Mouse (Mus musculus): ENCODE measurements around the gene Bri3. TPM values are rescaled to one million over a fixed set of nuclear protein-coding genes. Genes with fewer than 3 reads are reported as not detected.

Bri3 gene
- total RNA-seq, 2 experiments from 2014 or later: 114 to 130 TPM

DNA sequence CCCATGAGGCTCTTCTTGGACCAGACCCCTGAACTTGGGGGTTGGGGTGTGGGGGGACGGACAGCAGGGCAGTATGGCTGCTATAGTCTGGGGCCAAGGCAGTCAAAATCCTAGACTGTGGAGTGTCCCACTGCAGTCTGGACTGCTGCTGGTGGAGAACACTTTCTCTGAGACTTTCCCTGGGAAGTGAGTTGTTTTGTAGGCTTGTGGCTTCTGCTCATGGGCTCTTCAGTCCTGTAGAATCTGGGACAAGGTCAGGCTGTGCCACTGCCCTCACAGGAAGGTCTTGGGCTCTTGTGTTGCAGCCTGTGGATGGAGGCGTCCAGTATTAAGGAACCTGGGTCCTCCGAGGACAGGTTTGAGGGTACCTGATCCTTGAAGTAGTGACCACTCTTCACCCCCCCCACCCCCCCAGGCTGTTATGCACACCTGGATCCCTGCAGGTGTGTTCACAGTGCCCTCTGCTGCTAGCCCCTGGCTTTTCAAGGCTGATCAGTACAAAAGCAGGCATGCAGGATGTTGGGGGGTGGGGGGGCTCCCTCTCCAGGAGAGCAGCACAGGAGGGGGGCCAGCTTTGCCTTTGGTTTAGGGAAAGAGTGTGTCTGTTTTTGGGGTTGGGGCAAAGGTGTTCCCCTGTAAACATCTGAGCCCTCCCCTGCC is 13.3 kb downstream of the Bri3 start:
- DNase-seq (ENCODE audit: low spot score): no peak
- intact Hi-C loops (cut with DNase I): no loop called here

DNA sequence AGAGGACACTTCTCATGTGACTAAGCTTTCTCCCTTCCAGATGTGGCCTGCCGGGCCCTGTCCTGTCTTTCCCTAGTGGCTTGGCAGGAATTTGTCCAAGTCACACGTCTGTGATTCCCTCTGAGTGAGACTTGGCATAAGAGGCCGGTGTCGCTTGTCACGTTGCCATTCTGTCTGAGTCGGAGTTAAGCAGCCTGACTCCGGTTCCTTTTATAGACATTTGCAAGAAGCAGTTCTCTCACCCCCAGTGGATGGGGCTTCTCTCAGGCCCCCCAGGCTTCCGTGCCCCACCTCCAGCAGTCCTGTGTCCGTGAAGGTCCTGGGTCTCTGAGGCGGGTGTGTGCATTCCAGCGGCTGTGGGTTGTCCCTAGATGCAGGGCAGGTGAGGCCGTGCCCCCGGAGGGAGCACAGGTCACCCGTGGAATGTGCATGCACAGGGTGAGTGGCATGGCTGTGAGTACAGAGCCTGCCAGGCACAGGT is 13.9 kb downstream of the Bri3 start:
- intact Hi-C loops (cut with DNase I): no loop called here

DNA sequence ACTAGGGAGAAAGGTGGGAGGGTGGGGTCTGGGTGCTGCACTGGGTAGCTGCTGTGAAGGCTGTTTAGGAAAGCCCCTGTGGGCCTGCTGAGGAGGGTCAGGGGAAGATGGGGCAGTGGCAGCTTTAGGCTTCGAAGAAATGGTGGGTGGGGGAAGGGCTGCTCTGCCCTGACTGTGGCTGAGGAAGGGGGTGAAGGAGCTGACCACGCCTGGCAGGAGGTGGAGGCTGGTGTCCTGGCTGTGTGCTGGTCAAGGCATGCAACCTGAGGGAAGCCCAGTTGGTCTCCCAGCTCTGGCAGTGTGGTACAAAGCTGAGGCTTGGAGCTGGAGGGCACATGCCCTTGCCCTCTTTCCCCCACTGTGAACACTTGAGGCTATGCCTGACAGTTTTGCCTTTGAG is 14.4 kb downstream of the Bri3 start:
- intact Hi-C loops (cut with DNase I): no loop called here
- no peak for DNase-seq (ENCODE audit: low spot score)

More for the DNA sequence above, 13.9 kb downstream of the Bri3 start:
- peak; percentile 65 for DNase-seq (ENCODE audit: low spot score)

DNA sequence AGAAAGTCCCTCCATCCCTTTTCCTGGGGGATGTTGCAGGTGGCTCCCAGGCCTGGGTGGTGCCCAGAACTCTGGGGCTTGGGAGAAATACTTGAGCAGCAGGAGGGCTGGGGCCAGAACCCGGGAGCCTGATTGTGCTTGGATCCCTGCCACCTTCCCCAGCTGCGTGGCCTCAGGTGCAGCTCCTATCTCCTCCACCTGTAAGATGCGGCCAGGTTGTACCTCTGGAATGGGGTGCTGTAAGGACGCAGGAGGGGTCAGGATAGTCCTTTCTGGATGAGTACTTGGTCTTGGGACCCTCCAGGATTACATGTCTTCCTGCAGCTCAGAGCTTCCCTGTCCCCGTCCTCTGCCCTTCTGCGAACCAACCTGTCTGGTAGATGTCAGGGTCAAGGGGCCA is 15.0 kb downstream of the Bri3 start:
- intact Hi-C loops (cut with DNase I): no loop called here
- DNase-seq (ENCODE audit: low spot score): no peak

DNA sequence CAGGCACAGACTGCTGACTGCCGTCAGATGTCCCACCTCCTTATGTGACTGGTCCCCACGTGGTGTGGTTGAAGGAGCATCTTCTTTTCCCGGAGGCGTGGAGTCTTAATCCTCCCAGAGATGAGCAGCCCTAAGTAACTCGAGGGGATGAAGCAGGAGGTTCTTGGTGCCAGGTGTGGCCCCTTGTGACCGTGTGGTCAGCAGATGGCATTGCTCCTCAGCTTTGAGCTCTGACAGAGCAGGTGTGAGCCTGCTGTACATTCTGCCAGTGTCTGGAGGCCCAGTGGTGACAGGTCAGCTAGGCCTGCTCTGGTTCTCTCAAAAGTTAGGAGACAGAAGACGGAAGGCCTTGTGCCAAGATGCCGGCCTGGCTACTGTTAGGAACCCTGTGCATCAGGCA is 16.2 kb downstream of the Bri3 start:
- DNase-seq (ENCODE audit: low spot score): no peak
- intact Hi-C loops (cut with DNase I): no loop called here

DNA sequence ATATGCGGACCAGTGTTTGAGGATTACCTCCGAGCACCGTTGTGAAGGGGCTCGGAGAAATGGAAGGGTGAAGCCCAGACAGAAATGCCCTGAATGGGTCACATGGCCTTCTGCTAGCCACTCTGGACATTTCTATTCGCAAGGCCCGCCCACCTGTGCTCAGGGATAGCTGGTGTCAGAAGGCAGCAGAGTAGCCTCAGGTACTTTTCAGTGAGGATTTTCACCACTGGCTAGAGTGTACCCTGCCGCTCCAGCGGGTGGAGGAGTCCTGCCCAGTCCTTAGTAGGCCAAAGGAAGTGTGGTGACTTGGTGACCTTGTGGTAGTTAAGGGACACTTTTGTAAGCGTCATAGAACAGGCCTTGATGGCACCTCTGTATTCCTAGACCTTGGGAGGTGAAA is 17.1 kb downstream of the Bri3 start:
- intact Hi-C loops (cut with DNase I): no loop called here
- no peak for DNase-seq (ENCODE audit: low spot score)

DNA sequence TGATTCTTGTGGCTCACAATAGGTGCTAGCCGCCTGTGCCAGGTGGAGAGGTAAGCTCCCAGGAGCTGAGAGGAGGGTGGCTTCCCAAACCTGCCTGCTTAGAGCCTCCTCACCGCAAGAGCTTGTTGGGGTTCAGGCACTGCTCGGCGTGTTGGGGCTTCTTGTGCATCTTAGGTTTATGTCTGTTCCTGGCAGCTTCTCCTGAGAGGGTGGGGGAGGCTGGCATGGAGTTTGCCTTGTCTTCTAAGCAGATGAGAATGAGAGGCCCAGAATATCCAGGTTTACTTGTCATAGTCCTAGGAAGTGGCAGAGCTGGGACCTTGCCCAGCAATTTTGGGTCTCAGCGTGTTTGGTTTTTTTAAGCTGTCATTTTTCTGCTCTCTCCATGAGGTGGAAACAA is 17.6 kb downstream of the Bri3 start:
- DNase-seq (ENCODE audit: low spot score): no peak
- intact Hi-C loops (cut with DNase I): no loop called here

DNA sequence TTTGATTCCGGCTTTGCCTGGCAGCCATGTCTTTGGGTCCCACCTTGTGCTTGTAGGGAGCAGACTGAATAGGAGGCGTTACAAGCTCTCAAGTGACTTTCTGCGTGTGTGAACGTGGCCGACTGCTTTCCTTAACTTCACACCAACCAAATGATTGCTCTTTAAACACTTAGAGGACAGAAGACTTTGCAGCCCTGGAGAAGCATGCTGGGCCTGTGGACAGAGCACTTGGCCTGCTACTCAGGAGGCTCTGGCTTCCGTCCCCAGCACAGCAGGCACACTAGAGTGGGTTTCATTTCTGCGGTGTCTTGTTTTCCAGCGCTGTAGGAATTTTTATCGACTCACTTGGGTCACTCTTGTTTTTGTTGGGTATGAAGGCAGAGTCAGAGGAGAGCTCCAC is 18.8 kb downstream of the Bri3 start:
- no peak for DNase-seq (ENCODE audit: low spot score)
- intact Hi-C loops (cut with DNase I): no loop called here

DNA sequence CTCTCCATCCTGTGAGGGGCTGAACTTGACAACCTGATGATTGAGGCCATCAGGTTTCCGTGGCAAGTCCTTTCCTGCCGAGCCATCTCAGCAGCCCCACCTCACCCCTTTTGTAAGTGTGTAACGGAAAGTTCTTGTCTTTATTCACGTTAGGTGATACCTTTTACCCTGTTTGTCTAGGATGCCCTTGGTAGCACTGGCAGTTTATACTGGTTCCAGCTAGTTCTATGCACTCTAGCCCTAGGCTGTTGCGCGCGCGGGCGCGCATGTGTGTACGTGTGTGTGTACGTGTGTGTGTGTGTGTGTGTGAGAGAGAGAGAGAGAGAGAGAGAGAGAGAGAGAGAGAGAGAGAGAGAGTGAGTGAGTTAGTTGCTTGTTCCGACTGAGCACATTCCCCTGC is 19.3 kb downstream of the Bri3 start:
- intact Hi-C loops (cut with DNase I): no loop called here
- no peak for DNase-seq (ENCODE audit: low spot score)

DNA sequence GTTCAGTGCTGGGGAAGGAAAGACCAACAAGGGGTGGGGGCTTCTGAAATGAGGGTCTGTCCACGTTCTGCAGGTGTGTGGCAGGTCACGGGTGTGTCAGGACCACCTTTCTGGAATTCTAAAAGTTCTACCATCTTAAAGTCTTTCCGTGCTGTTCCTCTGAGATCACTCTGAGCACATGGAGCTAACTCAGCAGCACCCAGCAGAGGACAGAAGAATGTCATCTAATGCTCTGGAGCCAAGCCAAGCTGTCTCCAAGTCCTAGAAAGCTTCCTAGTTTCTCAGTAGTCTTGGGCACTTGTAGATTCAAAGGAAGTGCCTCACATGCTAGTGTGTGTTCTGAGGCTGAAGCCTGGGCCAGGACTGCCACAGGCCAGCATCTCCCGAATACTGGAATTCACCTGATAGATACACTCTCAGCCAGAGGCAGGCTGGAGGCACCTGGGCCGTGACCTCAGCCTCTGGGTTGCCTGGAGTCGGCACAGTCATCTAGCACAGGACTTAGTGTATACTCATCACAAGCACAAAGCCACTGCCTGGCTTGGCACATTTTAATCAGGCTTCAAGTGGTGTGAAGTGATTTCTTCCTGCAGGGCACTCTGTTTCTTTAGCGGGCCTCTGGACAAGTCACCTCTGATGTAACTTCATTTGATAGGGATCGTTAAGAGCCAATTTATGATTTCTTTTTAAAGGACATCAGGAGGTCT is 23.5 kb downstream of the Bri3 start:
- intact Hi-C loops (cut with DNase I): no loop called here
- no peak for DNase-seq (ENCODE audit: low spot score)

DNA sequence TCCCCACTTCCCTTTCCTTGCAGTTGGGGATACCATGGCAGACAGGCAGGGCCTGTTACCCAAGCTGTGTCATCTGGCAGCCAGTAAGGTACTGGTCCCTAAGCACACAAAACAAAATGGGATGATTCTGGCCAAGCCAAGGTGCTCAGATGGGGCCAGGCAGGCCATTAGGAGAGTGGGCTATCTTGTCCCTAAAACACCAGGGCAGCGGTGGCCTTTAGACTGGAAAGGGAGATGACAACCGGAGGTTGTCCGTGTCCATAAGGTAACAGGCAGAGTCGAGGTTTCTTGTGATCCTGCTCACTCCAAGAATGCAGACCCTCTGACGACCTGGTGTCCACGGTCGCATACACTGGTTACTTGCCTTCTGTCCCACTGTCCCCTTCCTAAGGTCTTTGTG is 25.7 kb downstream of the Bri3 start:
- intact Hi-C loops (cut with DNase I): no loop called here
- DNase-seq (ENCODE audit: low spot score): no peak

DNA sequence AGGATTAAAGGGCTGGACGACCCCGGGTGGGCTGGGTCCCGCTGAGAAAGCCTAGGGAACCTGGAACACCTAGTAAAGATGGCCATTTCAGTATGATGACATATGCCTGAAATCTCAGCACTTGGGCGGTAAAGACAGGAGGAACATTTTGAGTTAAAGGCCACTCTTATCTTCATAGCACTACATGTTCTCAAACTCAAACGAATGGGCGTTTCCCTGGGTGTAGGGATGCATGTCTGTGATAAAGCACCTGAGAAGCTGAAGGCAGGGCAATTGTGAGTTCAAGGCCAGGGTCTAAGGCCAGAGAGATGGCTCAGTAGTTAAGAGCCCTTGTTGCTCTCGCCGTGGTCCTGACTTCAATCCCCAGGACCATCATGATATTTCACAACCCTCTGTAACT is 26.2 kb downstream of the Bri3 start:
- intact Hi-C loops (cut with DNase I): no loop called here
- no peak for DNase-seq (ENCODE audit: low spot score)

DNA sequence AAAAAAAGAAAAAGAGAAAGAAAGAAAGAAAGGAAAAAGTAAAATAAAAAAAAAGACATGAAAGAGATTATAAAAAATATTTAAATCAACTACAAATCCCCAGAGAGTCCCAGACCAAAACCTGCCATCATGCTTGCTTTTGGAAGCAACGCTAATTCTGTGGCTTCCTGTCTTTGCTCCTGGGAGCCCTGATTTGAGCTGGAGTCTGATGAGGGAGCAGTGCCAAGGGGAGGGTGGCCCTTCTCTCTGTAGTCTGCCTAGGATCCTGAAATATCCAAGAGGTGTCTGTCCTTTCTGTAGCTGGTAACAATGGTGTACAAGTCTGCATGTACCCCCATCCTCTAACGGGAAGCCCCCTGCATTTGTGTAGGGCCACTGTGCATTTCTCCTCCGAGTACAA is 26.9 kb downstream of the Bri3 start:
- intact Hi-C loops (cut with DNase I): no loop called here
- DNase-seq (ENCODE audit: low spot score): no peak

DNA sequence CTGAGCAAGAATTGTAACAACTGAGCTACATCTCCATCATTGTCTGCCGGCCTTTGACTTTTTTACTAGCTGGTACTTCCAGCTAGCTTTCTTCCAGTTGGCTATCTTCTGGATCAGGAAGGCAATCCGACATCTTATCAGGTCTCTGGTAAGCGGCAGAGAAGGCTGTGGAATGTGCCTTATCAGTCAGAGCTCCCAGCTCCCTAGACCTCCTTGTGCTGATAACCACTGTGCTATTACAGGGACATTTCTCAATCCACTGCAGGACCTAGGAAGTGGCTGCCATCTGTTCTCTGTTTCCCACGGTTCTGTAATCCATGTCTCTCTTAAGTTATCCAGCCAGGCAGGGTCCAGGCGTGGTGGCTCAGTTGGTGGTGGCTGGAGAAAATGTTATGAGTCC is 27.5 kb downstream of the Bri3 start:
- no peak for DNase-seq (ENCODE audit: low spot score)
- intact Hi-C loops (cut with DNase I): no loop called here

DNA sequence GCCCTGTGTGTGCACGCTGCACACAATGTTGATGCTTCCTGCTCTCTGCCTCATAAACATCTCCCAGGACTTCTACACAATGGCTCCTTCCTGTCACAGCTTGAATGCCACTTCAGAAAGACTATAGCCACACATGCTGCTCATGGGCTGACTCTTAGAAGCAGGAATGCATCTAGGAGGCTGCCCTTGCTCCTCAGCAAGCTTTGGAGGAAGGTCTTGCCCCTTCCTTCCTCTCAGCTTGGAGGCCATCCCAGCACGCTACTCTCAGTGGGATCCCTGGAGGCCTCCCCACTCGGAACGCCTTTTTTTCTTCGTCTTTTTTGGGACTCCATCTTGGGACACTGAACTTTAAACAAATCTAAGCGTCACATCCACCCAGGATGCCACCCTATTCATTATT is 30.7 kb downstream of the Bri3 start:
- intact Hi-C loops (cut with DNase I): no loop called here
- DNase-seq (ENCODE audit: low spot score): no peak

DNA sequence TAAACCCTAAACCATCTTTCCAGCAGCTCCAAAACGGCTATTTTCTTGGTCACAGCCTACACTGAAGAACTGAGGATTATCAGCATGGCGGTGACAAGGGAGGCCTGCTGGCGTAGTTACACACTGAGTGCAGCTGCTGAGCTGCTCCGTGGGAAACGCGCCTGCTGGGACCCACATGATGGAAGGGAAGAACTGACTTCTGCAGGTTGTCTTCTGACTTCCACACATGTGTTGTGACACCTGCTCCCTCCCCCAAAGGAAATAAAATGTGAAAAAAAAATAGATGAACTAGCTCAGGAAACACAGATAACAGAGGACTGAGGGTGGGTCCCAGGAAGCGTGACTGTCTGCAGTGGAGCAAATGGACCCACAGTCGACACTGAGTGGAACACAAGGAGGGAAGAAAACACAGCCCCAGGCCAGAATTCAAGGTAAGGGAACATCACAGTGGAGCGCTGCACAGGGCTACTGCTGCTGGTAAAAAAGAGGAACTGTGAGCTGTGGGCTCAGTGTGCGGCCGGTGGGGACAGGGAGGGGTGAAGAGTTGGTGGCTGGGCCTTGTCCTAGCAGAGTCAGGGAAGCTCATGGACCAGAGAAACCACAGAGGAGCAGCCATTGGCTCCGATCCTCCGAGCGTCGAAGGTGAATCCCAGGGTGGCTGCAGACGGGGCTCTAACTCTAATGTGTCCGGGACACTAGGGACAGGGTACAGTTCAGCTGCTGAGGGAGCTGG is 32.8 kb downstream of the Bri3 start:
- no peak for DNase-seq (ENCODE audit: low spot score)
- intact Hi-C loops (cut with DNase I): no loop called here

DNA sequence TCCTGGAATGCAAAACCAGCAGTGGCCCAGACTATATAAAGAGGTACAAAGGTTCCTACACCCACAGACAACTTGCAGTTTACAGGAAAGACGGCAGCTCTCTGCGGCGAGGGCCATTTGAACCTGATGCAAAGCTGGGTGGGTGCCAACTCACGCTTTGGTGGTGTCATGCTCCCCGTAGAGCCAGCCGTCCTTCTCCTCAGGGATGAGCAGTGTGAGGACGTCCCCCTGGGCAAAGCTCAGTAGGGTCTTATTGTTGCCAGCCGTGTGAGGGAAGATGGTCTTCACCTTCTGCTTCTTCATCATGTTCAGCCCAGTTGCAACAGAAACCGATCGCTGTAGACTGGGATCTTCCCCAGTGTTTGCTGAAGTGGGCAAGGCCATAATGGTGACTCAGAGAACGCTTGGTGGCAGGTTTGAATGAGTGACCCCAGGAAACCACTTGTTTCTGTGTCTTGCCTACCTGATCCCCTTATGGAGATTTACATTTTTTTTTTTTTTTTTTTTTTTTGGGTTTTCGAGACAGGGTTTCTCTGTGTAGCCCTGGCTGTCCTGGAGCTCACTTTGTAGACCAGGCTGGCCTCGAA is 34.2 kb downstream of the Bri3 start:
- DNase-seq (ENCODE audit: low spot score): no peak
- intact Hi-C loops (cut with DNase I): no loop called here

DNA sequence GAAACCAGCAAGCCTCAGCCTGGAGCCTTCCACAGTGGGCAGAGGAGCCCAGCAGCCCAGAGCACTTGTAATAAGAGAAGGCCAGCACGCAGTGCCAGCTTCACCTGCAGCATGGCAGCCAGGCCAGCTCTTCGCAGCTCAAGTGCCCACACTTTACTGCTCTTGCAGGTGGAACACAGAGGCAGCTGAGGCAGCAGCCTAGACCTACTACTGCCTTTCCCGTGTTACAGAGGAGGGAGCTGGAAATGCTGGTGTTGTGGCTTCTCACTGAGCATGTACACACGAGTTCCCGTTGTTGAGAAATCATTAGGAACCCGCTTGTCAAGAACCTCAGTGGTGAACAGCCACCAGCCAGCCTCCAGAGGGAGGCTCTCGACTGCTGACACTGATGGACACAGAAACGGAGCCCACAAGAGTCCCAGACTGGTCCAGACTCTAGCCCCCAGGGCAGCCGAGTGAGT is 34.9 kb downstream of the Bri3 start:
- no peak for DNase-seq (ENCODE audit: low spot score)
- intact Hi-C loops (cut with DNase I): no loop called here

DNA sequence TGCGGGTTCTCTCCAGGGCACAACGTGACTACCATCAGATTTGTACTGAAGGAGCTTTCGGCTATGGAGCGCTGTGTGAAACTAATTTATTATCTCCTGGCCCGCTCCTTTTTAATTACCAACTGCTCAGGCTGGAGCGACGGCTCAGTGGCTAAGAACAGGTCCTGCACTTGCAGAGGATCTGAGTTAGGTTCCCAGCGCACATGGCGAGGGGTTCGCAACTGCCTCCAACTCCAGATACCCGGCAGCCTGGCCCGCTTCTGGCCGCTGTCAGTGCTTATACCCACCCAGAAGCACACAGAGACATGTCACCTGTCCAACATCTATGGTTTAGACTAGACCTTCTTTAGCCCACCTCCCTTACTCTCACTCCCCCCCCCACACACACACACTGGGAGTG is 35.7 kb downstream of the Bri3 start:
- intact Hi-C loops (cut with DNase I): no loop called here
- DNase-seq (ENCODE audit: low spot score): no peak

DNA sequence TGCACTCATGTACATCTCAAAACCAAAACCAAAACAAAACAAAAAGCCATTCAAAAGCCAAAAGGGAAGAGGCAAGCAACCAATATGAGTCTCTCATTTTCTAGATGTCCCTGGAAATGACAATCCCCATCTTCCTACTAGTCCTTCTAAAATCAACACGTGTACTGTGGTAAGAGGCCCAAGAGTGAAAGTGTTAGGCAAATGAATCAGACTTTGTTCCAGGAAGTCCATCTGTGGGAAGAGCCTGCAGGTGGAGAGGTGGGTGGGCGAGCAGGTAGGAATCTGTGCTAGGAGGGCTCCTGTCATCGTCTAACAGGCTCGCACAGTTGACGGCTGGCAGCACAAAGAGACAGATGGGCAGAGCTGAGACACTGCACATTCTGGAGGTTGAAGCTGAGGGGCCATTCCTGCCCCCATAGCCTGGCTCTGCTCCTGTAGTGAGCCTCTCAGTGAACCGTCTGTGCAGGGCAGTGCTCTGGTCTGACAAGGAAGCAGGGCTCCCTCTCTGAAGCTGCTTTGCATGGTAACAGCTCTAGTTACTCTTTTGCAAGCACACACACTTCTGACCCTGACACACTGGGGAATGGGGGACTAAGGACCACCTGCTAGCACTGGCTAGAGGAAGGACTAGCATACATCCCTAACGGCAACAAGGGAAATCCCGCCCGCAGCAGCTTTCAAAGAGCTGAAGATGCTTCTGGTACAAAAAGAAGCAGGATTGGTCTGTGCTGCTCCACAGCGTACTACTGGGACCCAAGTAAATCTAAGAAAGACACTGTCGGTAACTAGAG is 38.4 kb downstream of the Bri3 start:
- intact Hi-C loops (cut with DNase I): no loop called here
- no peak for DNase-seq (ENCODE audit: low spot score)

Measured in heart, postnatal 25 days (tissue).